Mouse (Mus musculus) macrophage (primary cell): ENCODE results near the gene Mrps9. TPM values are rescaled to one million over a fixed set of nuclear protein-coding genes. Genes with fewer than 3 reads are reported as not detected.

Source experiments
- H3K27ac ChIP-seq: fragments of 350-480 bp; formaldehyde crosslinking; 2 replicates; pipeline ENCODE4 v1.9.0; 2021
- H3K36me3 ChIP-seq: fragments of 350-480 bp; formaldehyde crosslinking; 2 replicates; pipeline ENCODE4 v1.9.0; 2021; ENCODE audit errors: inconsistent target
- H3K4me3 ChIP-seq: fragments of 350-480 bp; formaldehyde crosslinking; 2 replicates; pipeline ENCODE4 v1.9.0; 2021; ENCODE audit errors: inconsistent target
- H3K79me2 ChIP-seq: fragments of 350-480 bp; formaldehyde crosslinking; 2 replicates; pipeline ENCODE4 v1.9.0; 2021; ENCODE audit errors: inconsistent target
- WGBS: methylation state at CpG from one replicate; pipeline ENCODE4 v1.1.7; 2026; ENCODE audit warnings: inconsistent platforms; ENCODE audit not compliant: missing documents; 5-methylcytosine and 5-hydroxymethylcytosine counted together
- polyA plus RNA-seq: library from polyadenylated mRNA; stranded (reverse); fragments of 250-400 nt; gene quantifications from 3 replicates; pipeline ENCODE4 v1.2.4, GENCODE M21; 2018; ENCODE audit warnings: inconsistent platforms

The Mrps9 gene
- polyA plus RNA-seq, 1 experiment from 2014 or later = 35.5 TPM

DNA sequence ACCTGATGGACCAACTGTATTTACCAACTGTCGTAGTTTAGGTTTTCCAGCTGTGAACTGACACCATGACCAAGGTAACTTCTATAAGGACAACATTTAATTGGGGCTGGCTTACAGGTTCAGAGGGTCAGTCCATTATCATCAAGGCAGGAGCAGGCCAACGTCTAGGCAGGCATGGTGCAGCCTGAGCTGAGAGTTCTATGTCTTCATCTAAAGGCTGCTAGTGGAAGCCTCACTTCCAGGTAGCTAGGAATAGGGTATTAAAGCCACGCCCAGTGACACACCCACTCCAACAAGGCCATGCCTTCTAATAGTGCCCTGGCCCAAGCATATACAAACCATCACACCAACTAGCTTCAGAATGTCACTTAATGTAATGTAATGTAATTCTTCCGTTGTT, 97.5 kb downstream of the Mrps9 start:
- H3K79me2 ChIP-seq = no peaks in the 10 kb centered on the region
- H3K4me3 ChIP-seq = no peak overlapping the region
- no peaks in the 10 kb centered on the region for H3K36me3 ChIP-seq
- WGBS = 87% methylated on average over 4 of the region's 4 CpGs
- no peak overlapping the region for H3K27ac ChIP-seq

DNA sequence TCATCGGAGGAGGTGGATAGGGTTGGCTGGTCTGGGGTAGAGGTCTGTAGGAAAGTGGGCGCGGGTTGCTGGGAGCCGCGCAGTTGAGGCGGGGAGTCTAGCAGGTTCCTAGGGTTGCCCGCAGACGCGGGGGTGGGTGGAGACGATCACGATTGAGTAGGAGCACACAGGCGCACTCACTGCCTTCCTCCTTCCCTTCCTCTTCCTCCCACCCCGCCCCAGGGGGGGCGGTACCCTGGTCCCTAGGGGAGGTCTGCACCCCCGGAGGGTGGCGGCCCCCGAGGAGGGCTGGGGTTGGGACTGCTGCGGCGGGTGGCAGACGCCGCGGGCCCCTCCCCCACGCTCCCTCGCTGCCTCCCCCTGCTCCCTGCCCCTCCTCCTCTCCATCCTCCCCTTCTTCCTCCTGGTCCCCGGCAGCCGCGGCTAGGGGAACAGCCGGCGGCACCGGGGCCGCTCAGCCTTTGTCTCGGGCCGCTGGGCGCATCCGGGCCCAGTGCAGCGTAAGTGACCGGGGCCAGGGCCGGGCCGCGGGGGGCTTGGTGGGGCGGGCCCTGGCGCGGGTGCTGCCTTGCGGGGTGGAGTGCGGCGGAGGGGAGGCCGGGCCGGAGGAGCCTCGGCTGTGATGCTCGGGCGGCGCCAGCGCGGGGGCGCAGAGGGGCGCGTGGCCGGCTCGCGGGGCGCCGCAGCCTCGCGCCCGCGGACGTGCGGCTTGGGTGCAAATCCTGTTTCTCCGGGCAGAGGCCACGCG, 101.9 kb downstream of the Mrps9 start, which contains the start of gene Gpr45:
Gpr45 (plus strand) TSS at position 139 of the 748 bp plus-strand sequence.
- 2% methylated on average over 37 of the region's 71 CpGs for WGBS
- no peaks in the 10 kb centered on the region for H3K79me2 ChIP-seq
- H3K4me3 ChIP-seq = no peak within 1 kb of the TSS
- no peaks in the 10 kb centered on the region for H3K36me3 ChIP-seq
- H3K27ac ChIP-seq = no peak within 1 kb of the TSS

DNA sequence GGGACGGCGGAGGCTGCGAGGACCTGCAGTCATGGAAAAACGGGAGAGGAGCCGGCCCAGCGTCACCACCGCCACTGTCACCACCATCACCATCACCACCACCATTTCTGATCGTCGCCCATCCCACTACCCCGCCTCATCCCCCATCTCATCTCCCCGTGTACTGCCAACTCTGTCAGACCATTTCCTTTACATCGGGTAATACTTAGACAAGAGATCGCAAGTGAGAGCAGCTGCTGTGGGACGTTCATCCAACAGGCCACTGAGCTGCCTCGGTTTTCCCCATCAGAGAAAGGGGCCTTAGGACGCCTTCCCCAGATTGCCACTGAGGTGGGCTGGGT, 102.4 kb downstream of the Mrps9 start:
- Histone ChIP-seq H3K79me2 (no peaks in the 10 kb centered on the region), H3K36me3 (no peaks in the 10 kb centered on the region), H3K4me3 (no peak overlapping the region), H3K27ac (no peak overlapping the region)
- WGBS = 12% methylated on average over 13 of the region's 16 CpGs

Other genes starting within 250 kb of the Mrps9 start
- gene Pou3f3, start 155.5 kb upstream of the Mrps9 start, polyA plus RNA-seq = not detected in 3 replicates
- gene Gpr45, start 101.6 kb downstream of the Mrps9 start, polyA plus RNA-seq = not detected in 3 replicates
- gene Tgfbrap1, start 247.4 kb downstream of the Mrps9 start, polyA plus RNA-seq = 33.2 to 39.5 TPM (median 35.6 TPM) in 3 replicates
- gene AI597479, start 247.5 kb downstream of the Mrps9 start, polyA plus RNA-seq = 5.9 to 9.9 TPM (median 9.8 TPM) in 3 replicates